Mouse (Mus musculus) liver, embryonic 14.5 days (tissue): ENCODE data around the gene Gpn3.
A peak's percentile ranks its signal among the peaks of the same experiment; 100 is the strongest.

Experiments
- CTCF ChIP-seq: IDR thresholded peaks from 2 replicates; pipeline ENCODE4 v1.5.1; 2016; ENCODE audit warnings: antibody characterized with exemption, low read depth, control low read depth
- EP300 ChIP-seq: IDR thresholded peaks from 2 replicates; pipeline ENCODE4 v1.6.1; 2016; ENCODE audit warnings: antibody characterized with exemption, low read depth

DNA sequence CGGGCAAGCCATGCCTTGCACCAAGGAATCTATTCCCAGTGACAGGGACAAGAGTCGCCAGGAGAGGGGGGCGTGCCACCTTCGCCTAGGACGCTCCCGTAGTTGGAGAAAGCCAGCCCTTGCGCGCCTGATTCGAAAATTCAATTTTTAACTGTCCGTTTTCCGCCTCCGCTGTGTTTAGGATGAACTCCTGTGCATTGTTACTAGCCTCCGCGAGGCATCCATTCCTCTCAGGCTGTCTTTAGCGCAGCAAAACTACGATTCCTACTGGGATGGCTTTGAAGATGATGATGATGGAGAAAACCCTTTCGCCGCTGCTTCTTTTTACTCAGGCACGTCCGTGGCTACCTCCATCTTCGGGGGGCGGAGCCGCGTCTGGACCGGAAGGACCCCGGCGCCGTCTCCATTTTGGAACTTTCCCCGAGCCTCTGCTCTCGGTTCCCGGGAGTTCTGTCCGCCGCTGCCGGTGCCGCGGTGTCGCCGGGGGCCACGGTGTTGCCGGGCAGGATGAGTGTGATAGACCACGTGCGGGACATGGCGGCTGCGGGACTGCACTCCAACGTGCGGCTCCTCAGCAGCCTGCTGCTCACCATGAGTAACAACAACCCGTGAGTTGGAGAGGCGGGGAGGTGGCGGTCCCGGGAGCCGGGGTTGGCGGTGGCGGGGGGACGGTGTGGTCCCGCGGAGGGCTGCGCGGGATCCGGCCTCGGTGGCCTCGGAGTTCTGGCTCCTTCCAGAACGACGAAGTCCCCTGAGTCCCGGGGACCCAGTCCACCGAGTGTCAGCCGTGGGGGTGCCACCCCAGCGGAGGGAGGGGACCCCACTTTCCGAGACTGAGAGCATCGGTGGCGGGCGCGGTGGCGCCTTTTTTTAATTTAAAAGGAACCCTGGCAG, 50.6 kb downstream of the Gpn3 start:
- TF ChIP-seq EP300 (peak; percentile 47), CTCF (no peak; the same call in 1 of the 2 replicates)
